Mouse (Mus musculus) brown adipose tissue, adult 24 weeks (tissue): ENCODE data around the gene Gm28041. TPM values are rescaled to one million over a fixed set of nuclear protein-coding genes. Genes with fewer than 3 reads are reported as not detected.
A peak's percentile ranks its signal among the peaks of the same experiment; 100 is the strongest.
"Not testable (repeated sequence)": the region's sequence is repeated elsewhere in the genome, so short reads cannot be mapped to it uniquely, and the experiment has no call there.

ENCODE experiments used
- H3K27ac ChIP-seq: fragments of 200-500 bp; replicated peaks from 2 replicates; pipeline ENCODE4 v1.5.1; 2012; ENCODE audit warnings: low read depth, mild to moderate bottlenecking, low read length
- H3K4me1 ChIP-seq: fragments of 200-500 bp; 2 replicates; pipeline ENCODE4 v1.6.1; 2012; ENCODE audit warnings: low read length, mixed read lengths; ENCODE audit not compliant: control insufficient read depth, insufficient read depth, insufficient read length
- H3K4me3 ChIP-seq: fragments of 200-500 bp; 2 replicates; pipeline ENCODE4 v1.5.1; 2012; ENCODE audit warnings: low read depth, mild to moderate bottlenecking, low read length, moderate library complexity; ENCODE audit not compliant: insufficient read depth
- polyA plus RNA-seq: library from polyadenylated mRNA; stranded (reverse); fragments of >200 nt; gene quantifications from 2 replicates; pipeline ENCODE4 v1.2.4, GENCODE M21; 2012; ENCODE audit not compliant: missing spikeins, insufficient read depth, insufficient read length

Gm28041 gene
- polyA plus RNA-seq, result 3.7 TPM in 1 of 2 replicates, not detected in the other

GRCm38 (mm10) chr13:67375050-67375911 lies at the start of gene Gm28041, which contains the start of gene Zfp456:
Gene Gm28041, minus strand, starts transcription at chr13:67375733.
Gene Zfp456, minus strand, starts transcription at chr13:67375810.
- Histone ChIP-seq H3K27ac (peak within 1 kb of the TSS; percentile 13; the same call in 1 of the 2 replicates), H3K4me3 (peak within 1 kb of the TSS; percentile 67)
- not testable (repeated sequence) for H3K4me1 ChIP-seq

DNA sequence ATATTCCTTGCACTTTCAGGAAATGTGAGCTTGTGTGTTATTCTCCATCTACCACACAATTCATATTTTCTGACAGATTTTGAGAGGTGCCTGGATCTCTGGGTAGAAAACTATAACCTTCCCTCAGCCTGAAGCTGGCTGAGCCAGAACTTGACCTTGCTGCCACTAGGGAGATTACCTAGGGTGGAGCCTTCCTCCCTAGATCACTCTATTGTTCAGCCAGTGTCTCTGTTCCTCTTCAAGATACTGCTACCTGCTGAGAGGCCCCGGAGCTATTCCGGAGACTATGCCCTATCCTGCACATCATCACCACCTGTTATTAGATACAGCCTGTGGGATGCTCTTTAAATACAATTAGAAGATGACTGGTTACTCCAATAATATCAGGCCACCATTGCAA lies 47.0 kb upstream of the Gm28041 start:
- H3K4me1 ChIP-seq, H3K27ac ChIP-seq, H3K4me3 ChIP-seq: not testable (repeated sequence)

GRCm38 (mm10) chr13:67421207-67421857 lies 45.8 kb upstream of the Gm28041 start, which contains the start of gene Zfp459:
Gene Zfp459, minus strand, starts transcription at chr13:67421418.
- Histone ChIP-seq H3K27ac (no peak within 1 kb of the TSS), H3K4me3 (peak within 1 kb of the TSS; percentile 67), H3K4me1 (peaks cover 3% of the 10 kb centered on the region; the same call in 1 of the 2 replicates)

GRCm38 (mm10) chr13:67420558-67421206 lies 45.1 kb upstream of the Gm28041 start:
- Histone ChIP-seq H3K4me3 (peak overlapping the region; percentile 67), H3K27ac (no peak overlapping the region), H3K4me1 (peaks cover 3% of the 10 kb centered on the region; the same call in 1 of the 2 replicates)

DNA sequence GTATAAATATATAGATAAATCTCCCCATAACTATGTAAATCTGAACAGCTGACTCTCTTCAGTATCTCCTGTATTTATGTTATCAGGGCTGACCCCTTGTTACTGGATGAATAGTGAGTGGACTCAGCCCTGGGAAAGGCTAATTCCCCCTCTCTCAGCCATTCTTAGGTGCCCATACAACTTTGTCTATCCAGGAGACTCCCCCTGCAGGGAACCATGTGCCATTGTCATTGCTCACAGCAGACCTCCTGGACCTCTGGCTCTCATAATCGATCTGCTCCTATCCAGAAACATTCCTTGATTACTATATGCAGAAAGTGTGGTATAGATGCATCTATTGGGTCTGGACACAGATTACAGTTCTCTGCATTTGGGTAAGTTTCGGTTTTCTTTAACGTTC lies 41.3 kb upstream of the Gm28041 start:
- Histone ChIP-seq H3K27ac (no peak overlapping the region), H3K4me1 (peaks cover 3% of the 10 kb centered on the region; the same call in 1 of the 2 replicates), H3K4me3 (no peak overlapping the region)

DNA sequence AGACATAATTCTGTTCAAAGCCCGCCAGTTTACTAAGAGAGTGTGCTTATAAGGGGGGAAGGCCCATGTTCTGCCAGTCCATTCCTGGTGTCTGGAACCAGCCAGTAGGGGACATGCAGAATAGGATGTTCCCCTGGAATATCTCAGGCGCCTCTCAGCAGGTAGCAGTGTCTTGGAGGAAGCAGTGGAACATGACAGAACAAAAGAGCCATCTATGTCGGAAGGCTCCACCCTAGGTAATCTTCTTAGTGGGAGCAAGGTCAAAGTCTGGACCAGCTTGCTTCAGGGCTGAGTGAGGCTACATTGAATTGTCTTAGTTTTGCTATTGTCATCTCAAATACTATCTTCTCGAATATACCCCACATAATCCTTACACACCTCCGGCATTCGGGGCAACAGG lies 40.2 kb upstream of the Gm28041 start:
- H3K27ac ChIP-seq, result no peak overlapping the region
- no peak overlapping the region for H3K4me3 ChIP-seq
- no peaks in the 10 kb centered on the region for H3K4me1 ChIP-seq

DNA sequence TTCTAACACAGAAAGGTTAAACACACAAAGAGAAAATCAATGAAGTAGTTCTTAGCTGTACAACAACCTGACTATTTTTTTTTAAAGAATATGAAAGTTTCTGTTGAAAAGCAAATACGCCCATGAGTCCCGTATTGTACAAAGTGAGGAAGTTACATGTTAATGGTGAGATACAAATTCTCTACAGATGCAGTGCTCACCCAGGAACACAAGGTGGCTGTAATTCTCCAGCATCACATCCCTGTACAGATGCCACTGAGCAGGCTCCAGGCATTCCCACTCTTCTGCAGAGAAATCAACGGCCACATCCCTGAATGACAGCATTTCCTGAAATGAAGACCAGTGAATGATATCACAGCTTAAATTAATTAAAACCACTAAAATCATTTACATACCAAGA lies 38.1 kb upstream of the Gm28041 start:
- H3K4me1 ChIP-seq, H3K4me3 ChIP-seq, H3K27ac ChIP-seq: not testable (repeated sequence)

DNA sequence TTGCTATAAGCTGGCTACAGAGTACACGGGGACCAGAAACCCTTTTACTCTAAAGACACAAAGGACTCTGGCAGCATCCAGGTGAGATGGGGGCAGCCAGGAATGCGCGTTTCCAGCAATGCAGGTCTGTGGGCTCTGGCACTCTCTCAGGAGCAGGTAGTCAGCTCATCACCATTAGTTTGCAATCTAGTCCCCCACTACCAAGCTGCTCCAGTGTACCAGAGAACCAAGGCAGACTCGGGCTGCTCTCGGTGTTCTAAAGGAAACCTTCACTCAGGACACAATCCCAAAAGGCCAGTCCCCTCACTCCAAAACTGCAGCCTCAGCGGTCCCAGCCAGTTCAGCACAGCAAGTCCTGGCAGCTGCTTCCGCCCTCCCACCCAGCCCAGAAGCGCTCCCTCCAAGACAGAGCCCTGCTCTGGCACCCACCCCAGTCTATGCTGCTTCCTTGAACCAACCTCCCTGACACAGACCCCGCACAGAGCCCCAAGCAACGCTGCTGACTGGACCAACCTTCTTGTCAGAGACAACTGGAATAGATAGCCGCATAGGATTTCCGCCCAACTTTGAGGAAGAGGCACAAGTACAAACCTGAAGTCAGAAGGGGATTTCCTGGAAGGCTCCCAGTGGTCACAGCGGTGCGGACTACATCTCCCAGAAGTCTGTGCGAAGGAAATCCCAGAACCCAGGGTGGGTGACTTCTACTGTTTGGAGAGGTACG lies 23.8 kb upstream of the Gm28041 start, which contains the start of gene Zfp429:
Gene Zfp429, minus strand, starts transcription at position 637 of the 721 bp plus-strand sequence.
- peak within 1 kb of the TSS; percentile 56; the same call in 1 of the 2 replicates for H3K27ac ChIP-seq
- H3K4me1 ChIP-seq, result not testable (repeated sequence)
- peak within 1 kb of the TSS; percentile 81 for H3K4me3 ChIP-seq

DNA sequence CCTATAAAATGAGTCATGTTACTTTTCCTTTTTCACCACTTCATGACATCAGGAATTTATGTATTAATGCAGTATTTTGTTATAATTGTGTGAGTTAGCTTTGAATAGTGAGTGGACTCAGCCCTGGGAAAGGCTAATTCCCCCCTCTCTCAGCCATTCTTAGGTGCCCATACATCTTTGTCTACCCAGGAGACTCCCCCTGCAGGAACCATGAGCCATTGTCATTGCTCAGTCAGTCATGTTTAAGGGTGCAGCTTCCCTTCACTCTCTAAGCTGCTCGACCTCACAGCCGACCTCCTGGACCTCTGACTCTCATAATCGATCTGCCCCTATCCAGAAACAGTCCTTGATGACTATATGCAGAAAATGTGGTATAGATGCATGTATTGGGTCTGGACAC lies 722 bp upstream of the Gm28041 start:
- H3K27ac ChIP-seq, H3K4me3 ChIP-seq, H3K4me1 ChIP-seq: not testable (repeated sequence)

DNA sequence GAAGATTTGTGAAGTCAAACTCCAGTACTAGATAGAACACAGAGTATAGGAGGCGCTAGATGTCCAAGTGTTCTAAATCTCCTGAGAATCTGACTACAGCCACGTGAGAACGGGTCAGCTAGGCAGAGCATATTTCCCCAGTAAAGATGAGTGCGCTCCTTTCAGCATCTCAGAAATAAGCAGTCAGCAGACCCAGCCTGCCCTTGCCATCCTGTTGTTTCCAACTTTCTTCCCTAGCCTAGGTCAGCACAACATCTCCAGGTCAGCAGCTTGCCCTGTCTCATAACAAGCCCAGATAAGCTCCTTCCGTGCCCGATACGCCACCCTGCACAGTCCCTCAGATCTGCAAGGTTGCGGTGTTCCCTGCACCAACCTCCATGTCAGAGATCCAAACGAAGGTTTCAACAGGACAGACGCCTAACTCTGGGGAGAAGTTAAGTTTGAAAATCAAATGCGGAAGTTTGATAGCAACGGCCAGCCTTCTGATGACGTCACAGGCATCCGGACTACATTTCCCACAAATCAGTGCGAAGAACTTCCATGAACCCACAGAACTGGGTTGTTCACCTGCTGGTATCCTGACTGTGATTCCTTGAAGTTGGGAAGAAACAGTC lies 15.3 kb downstream of the Gm28041 start, which contains the start of the genes Gm28044 and Zfp953:
Gene Gm28044, minus strand, starts transcription at position 406 of the 614 bp plus-strand sequence.
Gene Zfp953, minus strand, starts transcription at position 475 of the 614 bp plus-strand sequence.
- H3K27ac ChIP-seq, result peak within 1 kb of the TSS; percentile 87
- no peaks in the 10 kb centered on the region for H3K4me1 ChIP-seq
- H3K4me3 ChIP-seq, result peak within 1 kb of the TSS; percentile 96

DNA sequence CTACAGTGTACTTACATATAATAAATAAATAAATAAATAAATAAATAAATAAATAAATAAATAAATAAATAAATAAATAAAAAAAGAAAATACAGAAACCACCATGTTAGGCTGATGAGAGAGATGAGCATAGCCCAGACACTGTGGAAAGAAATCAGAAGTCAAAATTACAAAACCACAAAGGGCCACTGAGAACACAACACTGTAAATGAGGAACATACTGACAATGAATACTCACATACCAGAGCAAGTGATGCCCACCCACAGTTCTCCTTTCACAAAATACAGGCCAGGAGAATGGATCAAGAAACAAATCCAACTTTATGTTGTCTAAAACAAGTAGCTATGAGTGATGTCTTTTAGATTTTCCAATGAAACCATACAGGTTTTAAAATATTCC lies 23.7 kb downstream of the Gm28041 start:
- Histone ChIP-seq H3K4me3 (no peak overlapping the region), H3K27ac (no peak overlapping the region), H3K4me1 (no peaks in the 10 kb centered on the region)

DNA sequence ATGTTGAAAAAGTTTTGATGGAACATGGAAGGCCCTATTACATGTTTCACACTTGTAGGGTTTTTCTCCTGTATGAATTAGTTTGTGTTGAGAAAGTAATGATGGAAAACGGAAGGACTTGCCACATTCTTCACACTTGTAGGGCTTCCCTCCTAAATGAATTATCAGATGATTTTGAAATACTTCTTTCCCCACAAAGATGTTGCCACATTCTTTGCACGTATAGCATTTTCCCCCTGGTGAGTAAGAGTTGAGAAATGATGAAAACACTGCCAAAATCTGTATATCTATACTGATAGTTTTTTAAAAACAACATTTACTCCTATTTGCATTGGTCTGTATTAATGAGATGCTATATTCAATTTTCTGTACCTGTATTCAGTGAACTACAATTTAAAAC lies 32.1 kb downstream of the Gm28041 start:
- no peak overlapping the region for H3K4me3 ChIP-seq
- H3K27ac ChIP-seq, result no peak overlapping the region
- no peaks in the 10 kb centered on the region for H3K4me1 ChIP-seq

- peak overlapping the region; percentile 86 for H3K4me3 ChIP-seq
- no peaks in the 10 kb centered on the region; the same call in 1 of the 2 replicates for H3K4me1 ChIP-seq
- no peak overlapping the region for H3K27ac ChIP-seq
Measured at GRCm38 (mm10) chr13:67332877-67333276, 42.7 kb downstream of the Gm28041 start.
